Mouse (Mus musculus) forebrain, postnatal 0 days (tissue): ENCODE measurements at regions not wholly inside any gene's neighbourhood (a gene's known extent, or its start where the extent isn't known, plus 50 kb on each side); places are given as distances from the start of the nearest gene placed in this dataset.

Source experiments
- ATAC-seq: fragments of 200-750 bp; cut with Nextera tagmentation; 2 replicates; pipeline ENCODE4 v1.8.0; 2017; ENCODE audit warnings: mild to moderate bottlenecking, moderate library complexity
- DNase-seq: peaks from one replicate; pipeline ENCODE4 v3.0.0-alpha.2; 2015
- H3K27ac ChIP-seq: fragments of 300-500 bp; sonication (generic); 2 replicates; pipeline ENCODE4 v1.5.1; 2014; ENCODE audit warnings: low read depth, mild to moderate bottlenecking, antibody characterized with exemption, low read length, moderate library complexity, mixed read lengths
- H3K27me3 ChIP-seq: fragments of 300-500 bp; sonication (generic); 2 replicates; pipeline ENCODE4 v1.6.1; 2014; ENCODE audit warnings: mild to moderate bottlenecking, low read length, mixed read lengths; ENCODE audit not compliant: insufficient read depth
- H3K36me3 ChIP-seq: fragments of 300-500 bp; sonication (generic); 2 replicates; pipeline ENCODE4 v1.6.1; 2014; ENCODE audit warnings: mild to moderate bottlenecking, moderate library complexity; ENCODE audit not compliant: insufficient read depth
- H3K4me1 ChIP-seq: fragments of 300-500 bp; sonication (generic); 2 replicates; pipeline ENCODE4 v1.6.1; 2014; ENCODE audit warnings: antibody characterized with exemption; ENCODE audit not compliant: insufficient read depth
- H3K4me2 ChIP-seq: fragments of 300-500 bp; sonication (generic); 2 replicates; pipeline ENCODE4 v1.6.1; 2014; ENCODE audit warnings: low read depth, mild to moderate bottlenecking, moderate library complexity
- H3K4me3 ChIP-seq: fragments of 300-500 bp; sonication (generic); 2 replicates; pipeline ENCODE4 v1.5.1; 2014; ENCODE audit warnings: low read depth, low read length, mixed read lengths
- H3K9ac ChIP-seq: fragments of 300-500 bp; sonication (generic); 2 replicates; pipeline ENCODE4 v1.6.1; 2014; ENCODE audit warnings: mild to moderate bottlenecking
- H3K9me3 ChIP-seq: fragments of 300-500 bp; sonication (generic); 2 replicates; pipeline ENCODE4 v1.6.1; 2016; ENCODE audit warnings: low read length
- CTCF ChIP-seq: sonication (generic); IDR thresholded peaks from 2 replicates; pipeline ENCODE4 v1.5.1; 2016; ENCODE audit warnings: antibody characterized with exemption, control low read depth, low read depth
- WGBS: fragments of 180-500 bp; shearing (Covaris S2); extraction: QIAGEN DNeasy Blood & Tissue Kit; methylation state at CpG from one replicate; pipeline ENCODE4 v1.1.7; 2014; 5-methylcytosine and 5-hydroxymethylcytosine counted together

DNA sequence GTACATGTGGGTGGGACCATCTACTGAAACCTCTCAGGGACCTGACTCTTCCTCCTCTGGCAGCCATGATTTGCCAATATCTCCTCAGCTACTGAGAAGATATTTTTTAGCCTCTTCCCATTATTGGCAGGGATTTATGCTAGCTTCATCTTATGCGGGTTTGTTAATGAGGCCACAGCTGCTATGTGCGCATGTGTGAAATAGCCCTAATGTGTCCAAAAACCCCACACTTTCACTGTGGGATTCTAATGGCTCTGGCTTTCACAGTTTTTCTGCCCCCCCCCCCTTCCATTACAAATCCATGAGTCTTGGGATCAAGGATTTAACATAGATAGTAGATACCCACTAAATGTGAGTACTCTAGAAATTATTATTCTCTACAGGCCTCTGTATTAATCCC is 182.2 kb upstream of the Tll1 start:
- Histone ChIP-seq H3K27me3 (no peaks in the 10 kb centered on the region), H3K9ac (no peak overlapping the region), H3K4me2 (no peak overlapping the region), H3K4me1 (no peaks in the 10 kb centered on the region), H3K36me3 (no peaks in the 10 kb centered on the region), H3K4me3 (no peak overlapping the region), H3K9me3 (no peaks in the 10 kb centered on the region), H3K27ac (no peak overlapping the region)
- 61% methylated on average over 2 of the region's 2 CpGs for WGBS
- DNase-seq (no peak), ATAC-seq (no peak)
- no peak for TF ChIP-seq CTCF

- H3K4me1 ChIP-seq, result no peaks in the 10 kb centered on the region
- 81% methylated on average over 9 of the region's 9 CpGs for WGBS
- no peak overlapping the region for H3K4me3 ChIP-seq
- H3K27me3 ChIP-seq, result no peaks in the 10 kb centered on the region
- H3K9ac ChIP-seq, result no peak overlapping the region
- ATAC-seq, result no peak
- no peaks in the 10 kb centered on the region for H3K9me3 ChIP-seq
- H3K4me2 ChIP-seq, result no peak overlapping the region
- no peak for TF ChIP-seq CTCF
- H3K36me3 ChIP-seq, result no peaks in the 10 kb centered on the region
- no peak for DNase-seq
- no peak overlapping the region for H3K27ac ChIP-seq
These were observed 173.8 kb upstream of the Tll1 start for GRCm38 (mm10) chr8:64379732-64380349.

DNA sequence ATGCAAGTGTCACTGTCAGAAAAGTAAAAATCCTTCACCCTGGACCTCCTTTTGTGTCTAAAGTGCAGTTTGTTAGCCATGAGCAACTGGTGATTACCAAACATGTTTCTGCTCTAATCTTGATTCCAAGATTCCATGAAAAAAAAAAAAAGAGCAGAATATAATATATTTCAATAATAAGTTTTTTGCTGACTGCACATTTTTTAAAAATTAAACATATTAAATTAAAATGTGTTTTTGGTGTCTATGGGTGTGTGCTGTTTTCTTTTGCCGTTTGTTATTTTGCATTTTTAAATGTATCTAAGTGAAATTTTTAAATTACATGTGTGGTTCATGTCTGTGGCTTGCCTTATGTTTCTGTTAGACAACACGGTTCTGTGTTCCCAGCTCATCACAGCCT is 171.8 kb upstream of the Tll1 start:
- no peak for ATAC-seq
- H3K4me2 ChIP-seq, result no peak overlapping the region
- no peak for DNase-seq
- H3K4me3 ChIP-seq, result no peak overlapping the region
- WGBS, result 65% methylated on average over 2 of the region's 2 CpGs
- H3K36me3 ChIP-seq, result no peaks in the 10 kb centered on the region
- H3K9me3 ChIP-seq, result no peaks in the 10 kb centered on the region
- no peak for TF ChIP-seq CTCF
- no peaks in the 10 kb centered on the region for H3K27me3 ChIP-seq
- H3K4me1 ChIP-seq, result no peaks in the 10 kb centered on the region
- no peak overlapping the region for H3K9ac ChIP-seq
- no peak overlapping the region for H3K27ac ChIP-seq

GRCm38 (mm10) chr8:64375509-64375908 is 169.4 kb upstream of the Tll1 start:
- Histone ChIP-seq H3K36me3 (no peaks in the 10 kb centered on the region), H3K4me3 (no peak overlapping the region), H3K4me1 (no peaks in the 10 kb centered on the region), H3K9ac (no peak overlapping the region), H3K27ac (no peak overlapping the region), H3K27me3 (no peaks in the 10 kb centered on the region), H3K9me3 (no peaks in the 10 kb centered on the region), H3K4me2 (no peak overlapping the region)
- 84% methylated on average over 4 of the region's 4 CpGs for WGBS
- ATAC-seq, result no peak
- TF ChIP-seq CTCF, result no peak
- DNase-seq, result no peak

GRCm38 (mm10) chr8:64374980-64375379 is 168.9 kb upstream of the Tll1 start:
- no peak for DNase-seq
- H3K27ac ChIP-seq, result no peak overlapping the region
- H3K4me3 ChIP-seq, result no peak overlapping the region
- no peak for TF ChIP-seq CTCF
- H3K36me3 ChIP-seq, result no peaks in the 10 kb centered on the region
- H3K27me3 ChIP-seq, result no peaks in the 10 kb centered on the region
- ATAC-seq, result no peak
- no peak overlapping the region for H3K9ac ChIP-seq
- 63% methylated on average over 5 of the region's 5 CpGs for WGBS
- no peaks in the 10 kb centered on the region for H3K9me3 ChIP-seq
- no peaks in the 10 kb centered on the region for H3K4me1 ChIP-seq
- no peak overlapping the region for H3K4me2 ChIP-seq

DNA sequence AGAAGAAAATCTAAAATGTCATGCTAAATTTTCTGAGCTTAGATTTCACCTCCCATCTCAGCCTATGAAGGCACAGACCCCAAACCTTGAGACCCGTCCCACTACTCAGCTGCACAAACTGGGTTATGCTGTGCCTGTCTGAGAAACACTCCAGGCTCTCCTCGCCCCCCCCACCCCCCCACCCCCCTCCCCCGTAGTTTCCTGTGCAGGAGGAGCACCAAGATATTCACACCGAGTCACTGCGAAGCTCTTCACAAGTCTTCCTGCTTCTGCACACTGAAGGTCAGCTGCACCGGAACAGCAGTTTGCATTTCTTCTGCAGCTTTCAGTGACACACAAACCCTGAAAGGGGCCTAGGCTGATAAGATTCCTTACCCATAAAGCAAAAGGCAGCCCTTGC is 163.9 kb upstream of the Tll1 start:
- no peaks in the 10 kb centered on the region for H3K27me3 ChIP-seq
- H3K4me1 ChIP-seq, result no peaks in the 10 kb centered on the region
- no peaks in the 10 kb centered on the region for H3K9me3 ChIP-seq
- no peak for TF ChIP-seq CTCF
- H3K4me2 ChIP-seq, result no peak overlapping the region
- no peak overlapping the region for H3K4me3 ChIP-seq
- 39% methylated on average over 6 of the region's 6 CpGs for WGBS
- ATAC-seq (no peak), DNase-seq (no peak)
- H3K9ac ChIP-seq, result no peak overlapping the region
- no peak overlapping the region for H3K27ac ChIP-seq
- no peaks in the 10 kb centered on the region for H3K36me3 ChIP-seq

DNA sequence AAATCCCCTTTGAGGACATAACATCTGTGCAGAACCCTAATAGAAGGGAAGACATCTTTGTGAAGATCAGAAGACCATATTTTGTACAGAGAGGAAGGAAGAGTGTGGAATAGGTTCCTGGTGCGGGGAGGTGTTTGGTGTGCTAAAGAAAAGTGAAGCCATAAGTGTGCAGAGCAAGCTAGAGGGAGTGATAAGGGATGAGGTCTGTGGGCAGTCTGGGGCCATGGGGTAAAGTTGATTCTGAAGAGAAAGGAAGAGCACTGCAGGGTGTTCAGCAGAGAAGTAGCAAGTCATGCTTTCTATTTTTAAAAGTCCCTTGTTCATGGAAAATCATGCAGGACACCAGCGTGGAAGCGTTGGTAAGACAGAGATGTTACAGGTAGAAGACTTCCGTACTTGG is 161.8 kb upstream of the Tll1 start:
- 92% methylated on average over 4 of the region's 4 CpGs for WGBS
- ATAC-seq, result no peak
- no peak for TF ChIP-seq CTCF

GRCm38 (mm10) chr8:64366974-64367266 is 160.8 kb upstream of the Tll1 start:
- H3K9me3 ChIP-seq, result no peaks in the 10 kb centered on the region
- no peaks in the 10 kb centered on the region for H3K36me3 ChIP-seq
- no peak overlapping the region for H3K4me2 ChIP-seq
- no peak overlapping the region for H3K4me3 ChIP-seq
- WGBS, result 42% methylated on average over 9 of the region's 9 CpGs
- DNase-seq (no peak), ATAC-seq (no peak)
- H3K27ac ChIP-seq, result no peak overlapping the region
- no peak for TF ChIP-seq CTCF
- H3K27me3 ChIP-seq, result no peaks in the 10 kb centered on the region
- no peak overlapping the region for H3K9ac ChIP-seq
- H3K4me1 ChIP-seq, result no peaks in the 10 kb centered on the region

More for the DNA sequence above, 161.8 kb upstream of the Tll1 start:
- no peak for DNase-seq
- no peaks in the 10 kb centered on the region for H3K36me3 ChIP-seq
- H3K4me1 ChIP-seq, result no peaks in the 10 kb centered on the region
- H3K27ac ChIP-seq, result no peak overlapping the region
- no peaks in the 10 kb centered on the region for H3K9me3 ChIP-seq
- H3K27me3 ChIP-seq, result no peaks in the 10 kb centered on the region
- no peak overlapping the region for H3K4me3 ChIP-seq
- no peak overlapping the region for H3K9ac ChIP-seq
- no peak overlapping the region for H3K4me2 ChIP-seq
